Mouse (Mus musculus) embryonic facial prominence, embryonic 12.5 days (tissue): Measurements from ENCODE around the gene Actr2. TPM values are rescaled to one million over a fixed set of nuclear protein-coding genes. Genes with fewer than 3 reads are reported as not detected.
A peak's percentile ranks its signal among the peaks of the same experiment; 100 is the strongest.
"Not testable (repeated sequence)": the region's sequence is repeated elsewhere in the genome, so short reads cannot be mapped to it uniquely, and the experiment has no call there.

Source experiments
- ATAC-seq: fragments of 200-750 bp; cut with Nextera tagmentation; 2 replicates; pipeline ENCODE4 v1.8.0; 2017; ENCODE audit not compliant: insufficient number of reproducible peaks, insufficient read depth, low FRiP score, low TSS enrichment
- H3K27ac ChIP-seq: fragments of 300-500 bp; sonication (generic); 2 replicates; pipeline ENCODE4 v1.5.1; 2016; ENCODE audit warnings: mild to moderate bottlenecking
- H3K27me3 ChIP-seq: fragments of 300-500 bp; sonication (generic); 2 replicates; pipeline ENCODE4 v1.6.1; 2016; ENCODE audit warnings: mild to moderate bottlenecking, moderate library complexity
- H3K36me3 ChIP-seq: fragments of 300-500 bp; sonication (generic); 2 replicates; pipeline ENCODE4 v1.6.1; 2016; ENCODE audit warnings: mild to moderate bottlenecking
- H3K4me1 ChIP-seq: fragments of 300-500 bp; sonication (generic); 2 replicates; pipeline ENCODE4 v1.6.1; 2016
- H3K4me2 ChIP-seq: fragments of 300-500 bp; sonication (generic); replicated peaks from 2 replicates; pipeline ENCODE4 v1.6.1; 2016; ENCODE audit warnings: mild to moderate bottlenecking, moderate library complexity
- H3K4me3 ChIP-seq: fragments of 300-500 bp; sonication (generic); 2 replicates; pipeline ENCODE4 v1.5.1; 2016; ENCODE audit warnings: mild to moderate bottlenecking
- H3K9ac ChIP-seq: fragments of 300-500 bp; sonication (generic); 2 replicates; pipeline ENCODE4 v1.6.1; 2016; ENCODE audit warnings: mild to moderate bottlenecking, moderate library complexity
- H3K9me3 ChIP-seq: fragments of 300-500 bp; sonication (generic); 2 replicates; pipeline ENCODE4 v1.6.1; 2016; ENCODE audit warnings: mild to moderate bottlenecking, moderate library complexity
- WGBS: fragments of 180-500 bp; shearing (Covaris S2); methylation state at CpG from one replicate; pipeline ENCODE4 v1.1.7; 2016; 5-methylcytosine and 5-hydroxymethylcytosine counted together
- polyA plus RNA-seq: library from polyadenylated mRNA; unstranded; fragments of >200 nt; fragmentation: Nextera tagmentation; extraction: Ambion mirVana; gene quantifications from 2 replicates; pipeline ENCODE4 v1.2.1, GENCODE M21; 2016

Actr2 gene
- polyA plus RNA-seq, 1 experiment from 2014 or later = 117 TPM

DNA sequence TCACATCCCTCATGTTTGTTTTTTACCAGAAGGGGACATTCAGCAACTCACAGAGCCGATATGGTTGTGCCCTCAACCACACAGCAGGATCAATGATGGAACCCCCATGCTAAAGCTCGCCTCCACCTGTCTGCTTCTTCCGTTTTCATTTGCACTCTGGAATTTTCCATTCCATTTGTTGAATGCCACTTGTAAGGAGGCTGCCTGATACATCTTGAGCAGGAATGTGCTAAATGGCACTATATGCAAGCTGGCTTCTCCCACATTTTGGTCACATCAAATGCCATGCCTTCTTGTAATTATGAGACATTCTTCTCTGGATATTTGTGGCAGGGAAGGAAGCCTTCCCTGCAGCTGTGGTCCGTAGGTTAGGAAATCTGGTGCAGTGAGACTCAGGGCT is 70.6 kb downstream of the Actr2 start:
- H3K27ac ChIP-seq = no peak overlapping the region
- 44% methylated on average over 4 of the region's 4 CpGs for WGBS

DNA sequence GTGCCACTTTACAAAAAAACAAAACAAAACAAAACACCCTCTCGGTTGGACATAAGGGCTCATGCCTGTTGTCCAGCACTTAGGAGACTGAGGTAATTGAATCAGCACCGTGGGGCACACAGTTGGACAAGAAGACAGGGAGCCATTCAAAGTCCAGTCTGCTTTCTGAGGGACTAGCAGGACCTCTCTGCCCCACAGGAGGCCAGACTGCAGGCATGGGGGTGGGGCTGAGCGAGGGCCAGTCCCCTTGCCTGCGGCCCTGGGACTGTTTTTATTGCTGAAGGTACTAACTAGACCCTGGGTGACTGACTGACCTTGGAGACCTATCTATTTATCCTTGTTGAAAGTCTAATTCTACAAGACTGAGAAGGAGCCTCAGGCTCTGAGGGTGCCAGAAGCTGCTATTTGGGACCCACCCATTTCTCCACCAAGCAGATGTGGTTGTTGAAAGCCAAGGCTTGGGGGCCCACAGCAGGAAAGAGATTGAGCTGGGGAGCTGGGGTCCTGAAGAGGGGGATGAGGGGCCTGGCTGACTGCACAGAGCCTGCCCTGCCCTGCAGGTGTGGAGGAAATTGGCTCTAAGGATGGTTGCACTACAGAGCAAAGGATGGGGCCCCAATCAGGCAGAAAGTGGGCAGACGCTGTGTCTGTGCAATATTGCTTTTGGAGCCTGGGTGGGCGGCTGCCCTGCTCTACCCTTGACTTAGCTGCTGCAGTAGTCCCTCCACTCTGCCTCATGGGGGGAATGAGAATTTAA is 71.4 kb downstream of the Actr2 start:
- Histone ChIP-seq H3K4me1 (peaks cover 20% of the 10 kb centered on the region), H3K27me3 (no peaks in the 10 kb centered on the region; the same call in 1 of the 2 replicates), H3K9me3 (no peaks in the 10 kb centered on the region), H3K36me3 (no peaks in the 10 kb centered on the region), H3K9ac (no peak overlapping the region), H3K4me3 (no peak overlapping the region), H3K4me2 (no peak overlapping the region), H3K27ac (peak overlapping the region; percentile 30; the same call in 1 of the 2 replicates)
- WGBS = 13% methylated on average over 6 of the region's 6 CpGs
- no peak for ATAC-seq

More for the DNA sequence above, 70.6 kb downstream of the Actr2 start:
- no peak overlapping the region for H3K4me3 ChIP-seq
- H3K4me2 ChIP-seq = no peak overlapping the region
- H3K36me3 ChIP-seq = no peaks in the 10 kb centered on the region
- no peak overlapping the region for H3K9ac ChIP-seq
- ATAC-seq = no peak
- peaks cover 20% of the 10 kb centered on the region for H3K4me1 ChIP-seq
- H3K27me3 ChIP-seq = no peaks in the 10 kb centered on the region; the same call in 1 of the 2 replicates
- H3K9me3 ChIP-seq = no peaks in the 10 kb centered on the region

DNA sequence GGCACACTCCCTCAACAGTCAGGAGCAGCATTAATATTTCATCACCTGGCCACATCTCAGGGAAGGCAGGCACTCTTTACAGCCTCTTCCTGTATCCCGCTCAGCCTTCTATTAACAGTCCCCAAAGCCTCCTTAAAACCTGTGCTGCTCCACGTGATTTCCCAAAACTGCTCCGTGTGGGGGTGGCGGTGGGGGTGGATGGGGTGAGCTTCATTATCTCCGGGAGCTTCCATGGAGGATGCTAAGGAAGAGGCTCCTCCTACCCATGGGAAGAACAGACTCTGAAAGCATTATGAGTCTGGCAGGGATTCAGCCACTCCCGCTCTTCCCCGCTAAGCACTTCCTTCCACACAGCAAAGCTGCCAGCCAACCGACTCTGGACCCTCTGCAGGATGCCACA is 74.0 kb downstream of the Actr2 start:
- Histone ChIP-seq H3K4me2 (no peak overlapping the region), H3K9ac (no peak overlapping the region), H3K36me3 (no peaks in the 10 kb centered on the region), H3K27ac (no peak overlapping the region), H3K9me3 (no peaks in the 10 kb centered on the region), H3K4me3 (no peak overlapping the region), H3K4me1 (peaks cover 20% of the 10 kb centered on the region), H3K27me3 (no peaks in the 10 kb centered on the region; the same call in 1 of the 2 replicates)
- ATAC-seq = no peak; the same call in 1 of the 2 replicates
- WGBS = 28% methylated on average over 8 of the region's 8 CpGs

DNA sequence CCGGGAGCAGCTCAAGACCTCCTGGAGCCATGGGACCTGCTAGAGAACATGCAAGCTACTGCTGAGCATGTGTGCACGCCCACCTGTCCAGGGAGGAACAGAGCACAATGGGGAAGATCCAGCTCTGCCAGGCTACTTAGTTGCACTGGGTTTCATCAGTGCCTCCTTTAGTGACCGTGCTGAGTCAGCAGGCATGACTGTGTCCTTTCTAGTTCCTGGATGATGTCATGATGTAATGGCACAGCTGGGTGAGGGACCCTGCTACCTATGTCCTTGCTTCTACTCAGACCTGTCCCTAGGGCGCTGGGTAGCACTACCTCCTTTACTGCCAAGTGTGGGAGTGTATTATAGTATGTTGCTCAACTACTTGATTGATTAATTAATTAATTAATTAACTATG is 75.0 kb downstream of the Actr2 start:
- Histone ChIP-seq H3K9me3 (no peaks in the 10 kb centered on the region), H3K4me3 (no peak overlapping the region), H3K4me2 (no peak overlapping the region), H3K27me3 (no peaks in the 10 kb centered on the region; the same call in 1 of the 2 replicates), H3K27ac (no peak overlapping the region), H3K9ac (no peak overlapping the region), H3K4me1 (peaks cover 20% of the 10 kb centered on the region), H3K36me3 (no peaks in the 10 kb centered on the region)
- 0 out of 2 replicates have a peak, but pooled peaks have one; percentile 61 for ATAC-seq
- 89% methylated on average over 4 of the region's 4 CpGs for WGBS

DNA sequence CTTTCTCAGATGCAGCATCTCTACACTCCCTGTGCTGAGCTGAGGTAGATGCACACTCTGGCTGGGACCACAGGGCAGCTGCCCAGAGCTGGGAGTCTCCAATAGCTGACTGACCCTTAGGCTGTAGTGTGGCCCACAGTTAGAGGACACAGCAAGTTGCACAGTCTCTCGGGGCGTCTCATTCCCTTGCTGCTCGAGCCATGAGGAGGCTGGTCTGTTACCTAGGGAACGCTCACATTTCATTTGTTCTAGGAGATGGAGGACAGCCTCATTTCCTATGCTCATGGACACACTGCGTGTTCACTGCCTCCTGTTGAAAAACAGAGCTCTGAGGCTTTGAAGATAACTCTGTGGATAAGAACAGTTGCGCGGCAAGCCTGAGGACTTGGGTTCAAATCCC is 76.7 kb downstream of the Actr2 start:
- 78% methylated on average over 7 of the region's 7 CpGs for WGBS
- Histone ChIP-seq H3K4me3 (no peak overlapping the region), H3K27me3 (no peaks in the 10 kb centered on the region; the same call in 1 of the 2 replicates), H3K4me2 (no peak overlapping the region), H3K9me3 (peaks cover 2% of the 10 kb centered on the region; the same call in 1 of the 2 replicates), H3K4me1 (peaks cover 8% of the 10 kb centered on the region; the same call in 1 of the 2 replicates), H3K9ac (no peak overlapping the region), H3K27ac (no peak overlapping the region), H3K36me3 (no peaks in the 10 kb centered on the region)
- no peak for ATAC-seq

DNA sequence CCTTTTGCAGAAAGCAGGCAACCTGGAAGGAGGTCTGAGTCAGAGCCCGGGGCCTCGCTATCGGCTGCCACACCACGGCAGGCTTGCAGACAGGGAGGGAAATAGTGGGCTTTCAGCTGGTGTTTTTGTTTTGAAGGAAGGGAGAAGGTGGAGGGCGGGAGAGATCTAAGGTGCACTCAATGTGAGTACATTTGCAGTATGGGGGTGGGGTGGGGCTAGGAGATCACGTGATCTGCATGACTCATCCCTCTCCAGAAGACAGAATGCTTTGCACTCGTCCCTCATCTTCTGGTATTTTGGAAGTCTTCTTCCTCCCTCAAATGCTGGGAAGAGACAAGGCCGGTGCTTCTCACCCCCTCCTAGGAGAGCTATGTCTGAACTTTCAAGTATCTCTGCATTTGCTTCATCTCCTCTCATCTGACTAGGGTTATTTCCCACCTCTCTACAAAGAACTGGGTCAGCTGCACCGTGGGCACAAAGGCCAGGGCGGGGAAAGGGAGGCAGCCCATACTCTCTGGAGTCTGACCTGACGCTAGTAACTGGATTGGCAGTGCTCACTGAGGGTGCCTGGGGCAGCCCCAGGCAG is 77.3 kb downstream of the Actr2 start:
- 58% methylated on average over 11 of the region's 11 CpGs for WGBS
- no peak overlapping the region for H3K9ac ChIP-seq
- H3K27me3 ChIP-seq = no peaks in the 10 kb centered on the region; the same call in 1 of the 2 replicates
- H3K4me3 ChIP-seq = no peak overlapping the region
- H3K4me2 ChIP-seq = no peak overlapping the region
- no peak for ATAC-seq
- H3K4me1 ChIP-seq = peaks cover 8% of the 10 kb centered on the region; the same call in 1 of the 2 replicates
- H3K36me3 ChIP-seq = no peaks in the 10 kb centered on the region
- H3K9me3 ChIP-seq = peaks cover 2% of the 10 kb centered on the region; the same call in 1 of the 2 replicates
- H3K27ac ChIP-seq = no peak overlapping the region

DNA sequence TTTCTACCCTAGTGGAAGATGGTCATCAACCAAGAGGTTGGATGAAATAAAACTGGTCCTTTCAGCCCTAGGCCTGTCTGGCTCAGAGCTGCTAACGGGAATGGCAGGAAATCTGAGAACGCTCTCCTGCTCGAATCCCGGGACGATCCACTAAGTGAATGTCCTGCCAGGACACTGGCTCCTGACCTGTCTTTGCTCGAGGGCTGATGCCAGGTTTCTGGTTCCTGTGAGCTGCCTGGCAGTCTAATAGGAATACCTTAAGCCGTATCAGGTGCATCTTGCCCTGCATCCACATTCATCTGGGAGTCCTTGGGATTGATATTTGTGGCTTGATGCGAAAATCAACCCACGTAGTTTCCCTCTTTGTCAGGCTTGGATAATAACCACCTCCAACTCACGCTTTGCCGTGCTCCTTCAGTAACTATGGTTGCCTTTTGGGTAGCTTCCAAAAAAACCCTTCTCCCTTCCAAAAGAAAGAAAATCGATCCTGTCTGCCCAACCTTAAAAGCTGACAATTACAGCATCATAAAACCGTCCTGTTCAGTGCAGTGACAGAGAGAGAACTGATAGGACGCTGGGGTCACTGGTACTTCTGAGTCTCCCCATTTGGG is 78.3 kb downstream of the Actr2 start:
- H3K4me2 ChIP-seq = no peak overlapping the region
- no peaks in the 10 kb centered on the region; the same call in 1 of the 2 replicates for H3K27me3 ChIP-seq
- no peak for ATAC-seq
- no peak overlapping the region for H3K27ac ChIP-seq
- WGBS = 62% methylated on average over 14 of the region's 14 CpGs
- H3K36me3 ChIP-seq = no peaks in the 10 kb centered on the region
- H3K4me3 ChIP-seq = no peak overlapping the region
- no peak overlapping the region for H3K9ac ChIP-seq
- peaks cover 8% of the 10 kb centered on the region; the same call in 1 of the 2 replicates for H3K4me1 ChIP-seq
- H3K9me3 ChIP-seq = peaks cover 2% of the 10 kb centered on the region; the same call in 1 of the 2 replicates

DNA sequence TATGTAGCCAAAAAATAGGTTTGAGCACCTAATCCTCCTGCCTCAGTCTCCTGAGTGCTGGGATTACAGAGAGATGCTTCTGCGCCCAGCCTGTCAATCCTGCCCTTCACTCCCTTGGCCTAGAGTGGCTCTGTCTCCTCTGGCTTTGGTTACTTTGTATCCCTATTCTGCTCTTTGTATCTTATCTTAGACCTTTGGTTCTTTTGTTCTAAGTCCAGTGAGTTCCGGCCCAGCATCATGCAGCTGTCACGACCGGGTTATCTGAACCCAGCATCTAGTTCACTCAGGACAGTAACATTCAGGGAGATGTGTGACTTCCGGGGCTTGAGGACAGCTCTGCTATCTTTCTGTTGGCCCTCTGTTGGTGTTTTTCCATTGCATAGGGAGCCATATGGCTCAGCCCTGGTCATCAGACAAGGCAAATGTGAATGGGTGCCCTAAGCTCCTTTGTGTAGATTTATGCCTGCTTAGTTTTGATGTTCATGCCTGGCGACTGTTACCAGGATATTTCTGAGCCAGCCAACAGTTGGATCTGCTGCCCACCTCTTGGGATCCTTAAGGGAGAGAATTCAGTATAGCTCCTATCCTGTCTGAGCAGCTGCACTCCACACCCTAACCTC is 79.1 kb downstream of the Actr2 start:
- WGBS = 78% methylated on average over 6 of the region's 6 CpGs
- no peaks in the 10 kb centered on the region; the same call in 1 of the 2 replicates for H3K27me3 ChIP-seq
- peaks cover 2% of the 10 kb centered on the region; the same call in 1 of the 2 replicates for H3K9me3 ChIP-seq
- H3K4me3 ChIP-seq = no peak overlapping the region
- H3K36me3 ChIP-seq = no peaks in the 10 kb centered on the region
- no peak overlapping the region for H3K4me2 ChIP-seq
- no peak overlapping the region for H3K27ac ChIP-seq
- ATAC-seq = no peak
- 0 out of 2 replicates have a peak, but pooled peaks cover 6% of the 10 kb centered on the region for H3K4me1 ChIP-seq
- no peak overlapping the region for H3K9ac ChIP-seq

DNA sequence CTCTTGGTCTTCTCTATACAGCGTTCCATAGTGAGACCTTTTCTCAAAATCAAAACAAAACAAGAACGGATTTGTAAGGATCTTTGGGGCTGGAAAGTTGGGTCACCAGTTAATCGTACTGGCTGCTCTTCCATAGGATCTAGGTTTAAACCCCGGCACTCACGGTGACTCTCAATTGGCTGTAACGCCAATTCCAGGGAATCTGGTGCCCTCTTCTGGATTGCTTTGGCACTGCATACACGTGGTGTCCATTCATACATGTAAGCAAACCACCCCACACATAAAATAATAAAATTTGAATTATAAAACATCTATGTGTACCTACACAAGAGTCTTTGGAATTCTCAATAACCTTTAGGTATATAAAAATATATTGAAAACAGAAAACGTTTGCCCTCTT is 81.2 kb downstream of the Actr2 start:
- Histone ChIP-seq H3K4me2 (no peak overlapping the region), H3K27me3 (no peaks in the 10 kb centered on the region), H3K36me3 (peaks cover under 1% of the 10 kb centered on the region; the same call in 1 of the 2 replicates), H3K4me1 (no peaks in the 10 kb centered on the region), H3K4me3 (no peak overlapping the region), H3K9ac (no peak overlapping the region), H3K27ac (no peak overlapping the region), H3K9me3 (peaks cover 2% of the 10 kb centered on the region; the same call in 1 of the 2 replicates)
- 41% methylated on average over 8 of the region's 8 CpGs for WGBS
- ATAC-seq = no peak

DNA sequence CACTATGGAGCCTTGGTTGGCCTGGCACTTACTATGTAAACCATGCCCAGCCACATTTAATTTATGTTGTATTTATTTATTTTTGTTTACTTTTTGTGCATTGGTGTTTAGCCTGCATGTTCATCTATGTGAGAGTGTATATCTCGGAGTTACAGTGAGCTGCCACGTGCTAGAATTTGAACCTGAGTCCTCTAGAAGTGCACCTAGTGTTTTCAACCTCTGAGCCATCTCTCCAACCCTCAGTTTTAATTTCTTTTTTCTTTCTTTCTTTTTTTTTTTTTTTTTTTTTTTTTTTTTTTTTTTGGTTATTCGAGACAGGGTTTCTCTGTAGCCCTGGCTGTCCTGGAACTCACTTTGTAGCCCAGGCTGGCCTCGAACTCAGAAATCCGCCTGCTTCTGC is 81.7 kb downstream of the Actr2 start:
- H3K27me3 ChIP-seq, H3K9ac ChIP-seq, ATAC-seq, H3K36me3 ChIP-seq, H3K27ac ChIP-seq, H3K4me3 ChIP-seq, H3K4me1 ChIP-seq, H3K9me3 ChIP-seq, H3K4me2 ChIP-seq: not testable (repeated sequence)
- 92% methylated on average over 5 of the region's 5 CpGs for WGBS

DNA sequence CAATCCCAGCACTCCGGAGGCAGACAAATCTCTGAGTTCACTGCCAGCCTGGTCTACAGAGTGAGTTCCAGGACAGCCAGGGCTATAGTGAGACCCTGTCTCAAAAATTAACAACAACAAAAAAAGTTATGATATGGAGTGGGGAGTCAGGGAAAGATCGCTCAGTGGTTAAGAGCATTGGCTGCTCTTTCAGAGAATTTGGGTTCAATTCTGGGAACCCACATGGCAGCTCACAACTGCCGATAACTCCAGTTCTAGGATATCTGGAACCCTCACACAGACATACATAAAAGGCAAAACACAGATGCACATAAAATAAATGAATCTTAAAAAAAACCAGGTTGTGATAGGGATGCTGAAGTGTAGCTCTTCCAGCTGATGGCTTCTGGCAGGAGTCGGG is 83.7 kb downstream of the Actr2 start:
- H3K4me3 ChIP-seq = no peak overlapping the region
- no peaks in the 10 kb centered on the region; the same call in 1 of the 2 replicates for H3K4me1 ChIP-seq
- WGBS = 92% methylated on average over 4 of the region's 4 CpGs
- no peaks in the 10 kb centered on the region for H3K27me3 ChIP-seq
- peaks cover 9% of the 10 kb centered on the region; the same call in 1 of the 2 replicates for H3K36me3 ChIP-seq
- peaks cover 2% of the 10 kb centered on the region; the same call in 1 of the 2 replicates for H3K9me3 ChIP-seq
- no peak for ATAC-seq
- H3K4me2 ChIP-seq = no peak overlapping the region
- H3K27ac ChIP-seq = no peak overlapping the region
- no peak overlapping the region for H3K9ac ChIP-seq
